ENCODE assay signal across 8 mouse cellular contexts in genomic region chr11:76042882-76043281, GRCm38 (mm10). TPM values are rescaled to one million over a fixed set of nuclear protein-coding genes. Genes with fewer than 3 reads are reported as not detected.
DNase-seq lines count a peak whose midpoint lies in the region; ATAC-seq lines count a peak whose summit lies in the region.

No protein-coding gene starts in this region.

- no peak overlapping the region for H3K9ac ChIP-seq in kidney, embryonic 16.5 days (replicated peaks; ENCODE audit: low read length)
- no peak overlapping the region for H3K9ac ChIP-seq in kidney, embryonic 15.5 days
- H3K9ac ChIP-seq in heart, embryonic 16.5 days (ENCODE audit: low read length): no peak overlapping the region
- no peak overlapping the region for H3K9ac ChIP-seq in liver, embryonic 12.5 days

- 42% methylated on average over 5 of the region's 5 CpGs for WGBS in kidney, embryonic 16.5 days
- WGBS in kidney, embryonic 15.5 days: 38% methylated on average over 5 of the region's 5 CpGs
- 14% methylated on average over 5 of the region's 5 CpGs for WGBS in heart, embryonic 16.5 days
- 41% methylated on average over 5 of the region's 5 CpGs for WGBS in limb, embryonic 10.5 days
- 49% methylated on average over 5 of the region's 5 CpGs for WGBS in liver, embryonic 12.5 days (ENCODE audit: insufficient replicate concordance)

- DNase-seq in limb, embryonic 10.5 days (ENCODE audit: low spot score): no peak
- peak; percentile 57 for DNase-seq in skeletal muscle tissue, adult 2 months (ENCODE audit: low read depth, low spot score)
- DNase-seq in testis, postnatal 10 days (ENCODE audit: low spot score): no peak
- DNase-seq in spleen, postnatal 4 days (ENCODE audit: low spot score in 2 of 2): no peak

- H3K4me2 ChIP-seq in kidney, embryonic 16.5 days (replicated peaks; ENCODE audit: low read depth, low read length): no peak overlapping the region
- H3K4me2 ChIP-seq in kidney, embryonic 15.5 days: no peak overlapping the region
- peak overlapping the region; percentile 24; the same call in 1 of the 2 replicates for H3K4me2 ChIP-seq in heart, embryonic 16.5 days (ENCODE audit: low read depth, low read length)
- H3K4me2 ChIP-seq in liver, embryonic 12.5 days: no peak overlapping the region

- H3K27me3 ChIP-seq in kidney, embryonic 16.5 days (ENCODE audit: insufficient read depth, low read length): no peaks in the 10 kb centered on the region
- H3K27me3 ChIP-seq in kidney, embryonic 15.5 days: no peaks in the 10 kb centered on the region
- H3K27me3 ChIP-seq in heart, embryonic 16.5 days (ENCODE audit: control insufficient read depth, insufficient read depth, low read length): no peaks in the 10 kb centered on the region
- H3K27me3 ChIP-seq in limb, embryonic 10.5 days (ENCODE audit: low read depth, poor library complexity, severe bottlenecking): no peaks in the 10 kb centered on the region
- H3K27me3 ChIP-seq in liver, embryonic 12.5 days (replicated peaks): no peaks in the 10 kb centered on the region

- peak; percentile 61; the same call in 1 of the 2 replicates for ATAC-seq in kidney, embryonic 16.5 days (ENCODE audit: low FRiP score, low TSS enrichment)
- ATAC-seq in kidney, embryonic 15.5 days (replicated peaks; ENCODE audit: low FRiP score): no peak
- peak; percentile 72 for ATAC-seq in heart, embryonic 16.5 days (replicated peaks; ENCODE audit: extremely low read depth, insufficient read depth, low FRiP score)
- no peak for ATAC-seq in liver, embryonic 12.5 days

- H3K4me3 ChIP-seq in kidney, embryonic 16.5 days (ENCODE audit: low read length): no peak overlapping the region
- H3K4me3 ChIP-seq in kidney, embryonic 15.5 days (replicated peaks): no peak overlapping the region
- no peak overlapping the region for H3K4me3 ChIP-seq in heart, embryonic 16.5 days (ENCODE audit: low read length)
- H3K4me3 ChIP-seq in limb, embryonic 10.5 days: no peak overlapping the region
- H3K4me3 ChIP-seq in liver, embryonic 12.5 days: no peak overlapping the region

- H3K27ac ChIP-seq in kidney, embryonic 16.5 days (ENCODE audit: low read length): no peak overlapping the region
- no peak overlapping the region for H3K27ac ChIP-seq in kidney, embryonic 15.5 days
- H3K27ac ChIP-seq in heart, embryonic 16.5 days (ENCODE audit: low read length): peak overlapping the region; percentile 58; the same call in 1 of the 2 replicates
- H3K27ac ChIP-seq in limb, embryonic 10.5 days: 0 out of 2 replicates have a peak overlapping the region, but pooled peaks have one; percentile 36
- H3K27ac ChIP-seq in liver, embryonic 12.5 days: no peak overlapping the region

- no peaks in the 10 kb centered on the region for H3K36me3 ChIP-seq in kidney, embryonic 16.5 days (ENCODE audit: insufficient read depth, low read length)
- H3K36me3 ChIP-seq in kidney, embryonic 15.5 days: peaks cover 9% of the 10 kb centered on the region
- peaks cover 5% of the 10 kb centered on the region; the same call in 1 of the 2 replicates for H3K36me3 ChIP-seq in heart, embryonic 16.5 days (ENCODE audit: control insufficient read depth, insufficient read depth)
- peaks cover 10% of the 10 kb centered on the region; the same call in 1 of the 2 replicates for H3K36me3 ChIP-seq in limb, embryonic 10.5 days
- H3K36me3 ChIP-seq in liver, embryonic 12.5 days: peaks cover 20% of the 10 kb centered on the region

- H3K4me1 ChIP-seq in kidney, embryonic 16.5 days (ENCODE audit: insufficient read depth, low read length): peaks cover 14% of the 10 kb centered on the region; the same call in 1 of the 2 replicates
- peaks cover 11% of the 10 kb centered on the region; the same call in 1 of the 2 replicates for H3K4me1 ChIP-seq in kidney, embryonic 15.5 days
- peaks cover 10% of the 10 kb centered on the region for H3K4me1 ChIP-seq in heart, embryonic 16.5 days (ENCODE audit: control insufficient read depth, insufficient read depth, low read length)
- peaks cover 39% of the 10 kb centered on the region for H3K4me1 ChIP-seq in limb, embryonic 10.5 days
- H3K4me1 ChIP-seq in liver, embryonic 12.5 days: no peaks in the 10 kb centered on the region

- no peaks in the 10 kb centered on the region for H3K9me3 ChIP-seq in kidney, embryonic 16.5 days (ENCODE audit: low read length)
- H3K9me3 ChIP-seq in kidney, embryonic 15.5 days (replicated peaks): no peaks in the 10 kb centered on the region
- no peaks in the 10 kb centered on the region for H3K9me3 ChIP-seq in heart, embryonic 16.5 days (replicated peaks; ENCODE audit: control insufficient read depth, low read length)
- no peaks in the 10 kb centered on the region for H3K9me3 ChIP-seq in limb, embryonic 10.5 days (replicated peaks)
- H3K9me3 ChIP-seq in liver, embryonic 12.5 days (replicated peaks): no peaks in the 10 kb centered on the region

RNA-seq across cellular contexts. Expression of gene Rflnb, which starts 15.3 kb away (rescaled TPM):
- 29.6 and 31.9 TPM in 2 replicates for polyA plus RNA-seq in kidney, embryonic 16.5 days (2015; fragmentation: Nextera tagmentation; extraction: Ambion mirVana)
- 27.7 and 30.6 TPM in 2 replicates for polyA plus RNA-seq in kidney, embryonic 15.5 days (2015; fragmentation: Nextera tagmentation; extraction: Ambion mirVana)
- polyA plus RNA-seq in heart, embryonic 16.5 days (2015; fragmentation: Nextera tagmentation; extraction: Ambion mirVana): 14.9 and 16.8 TPM in 2 replicates
- polyA plus RNA-seq in limb, embryonic 10.5 days (2016; fragmentation: Nextera tagmentation; extraction: Ambion mirVana): 25.6 and 35.4 TPM in 2 replicates
- polyA plus RNA-seq in liver, embryonic 12.5 days (2016; fragmentation: Nextera tagmentation; extraction: Ambion mirVana): 4.5 and 4.8 TPM in 2 replicates

RNA-seq across cellular contexts. Expression of gene 1700016K19Rik, which starts 43.2 kb away (rescaled TPM):
- polyA plus RNA-seq in kidney, embryonic 16.5 days (2015; fragmentation: Nextera tagmentation; extraction: Ambion mirVana): 0.39 and 0.70 TPM in 2 replicates
- polyA plus RNA-seq in kidney, embryonic 15.5 days (2015; fragmentation: Nextera tagmentation; extraction: Ambion mirVana): 0.40 TPM in 1 of 2 replicates, not detected in the other
- polyA plus RNA-seq in heart, embryonic 16.5 days (2015; fragmentation: Nextera tagmentation; extraction: Ambion mirVana): 0.93 and 1.7 TPM in 2 replicates
- 0.36 TPM in 1 of 2 replicates, not detected in the other for polyA plus RNA-seq in limb, embryonic 10.5 days (2016; fragmentation: Nextera tagmentation; extraction: Ambion mirVana)
- not detected in 2 replicates for polyA plus RNA-seq in liver, embryonic 12.5 days (2016; fragmentation: Nextera tagmentation; extraction: Ambion mirVana)

Comparison
In these comparisons a context has a peak if more than half of its experiments do, and no peak if none do; other contexts are left out.
1. ATAC-seq: peak in kidney, embryonic 16.5 days (single experiment) and heart, embryonic 16.5 days (single experiment); none in kidney, embryonic 15.5 days (single experiment) and liver, embryonic 12.5 days (single experiment).
2. H3K27ac ChIP-seq: peak in heart, embryonic 16.5 days (single experiment) and limb, embryonic 10.5 days (single experiment); none in kidney, embryonic 16.5 days (single experiment), kidney, embryonic 15.5 days (single experiment) and liver, embryonic 12.5 days (single experiment).